Mouse (Mus musculus) MEL (cell line): ENCODE results near the gene 9430097D07Rik. TPM values are rescaled to one million over a fixed set of nuclear protein-coding genes. Genes with fewer than 3 reads are reported as not detected.
A peak's percentile ranks its signal among the peaks of the same experiment; 100 is the strongest.

ENCODE experiments used
- DNase-seq: peaks from one replicate; pipeline ENCODE4 v3.0.0; 2011; ENCODE audit warnings: low read depth, low spot score
- H3K27ac ChIP-seq: 2 replicates; pipeline ENCODE4 v1.5.1; 2012; ENCODE audit warnings: low read depth, mild to moderate bottlenecking, control low read depth, low read length, moderate library complexity; ENCODE audit not compliant: control insufficient read depth
- H3K27me3 ChIP-seq, 2 experiments: fragments of 150-350 bp in 1 of 2; sonication (generic) in 1 of 2; 2 replicates each; pipeline ENCODE4 v1.6.1; 2012; ENCODE audit warnings: low read length in 2 of 2, mild to moderate bottlenecking in 2 of 2, improper control_type of control experiment in 1 of 2, moderate library complexity in 1 of 2; ENCODE audit not compliant: insufficient read depth in 2 of 2, control insufficient read depth in 1 of 2
- H3K36me3 ChIP-seq, 2 experiments: 2 replicates each; pipeline ENCODE4 v1.6.1; 2012 to 2014; ENCODE audit warnings: low read length in 2 of 2, improper control_type of control experiment in 1 of 2, inconsistent platforms in 1 of 2, mild to moderate bottlenecking in 1 of 2; ENCODE audit not compliant: insufficient read depth in 2 of 2, control insufficient read depth in 1 of 2
- H3K4me1 ChIP-seq, 2 experiments: fragments of 150-350 bp in 1 of 2; sonication (generic) in 1 of 2; 2 replicates each; pipeline ENCODE4 v1.6.1; 2012; ENCODE audit warnings: low read length in 2 of 2, improper control_type of control experiment in 1 of 2, mild to moderate bottlenecking in 1 of 2; ENCODE audit not compliant: insufficient read depth in 2 of 2, control insufficient read depth in 1 of 2
- H3K4me3 ChIP-seq, 2 experiments: fragments of 150-350 bp in 1 of 2; sonication (generic) in 1 of 2; 2 replicates each; pipeline ENCODE4 v1.5.1; 2012; ENCODE audit warnings: low read depth in 2 of 2, low read length in 2 of 2, mild to moderate bottlenecking in 2 of 2, moderate library complexity in 2 of 2, control low read depth in 1 of 2, improper control_type of control experiment in 1 of 2; ENCODE audit not compliant: control insufficient read depth in 1 of 2, insufficient read depth in 1 of 2
- H3K79me2 ChIP-seq: 2 replicates; pipeline ENCODE4 v1.6.1; 2012; ENCODE audit warnings: mild to moderate bottlenecking, low read length, moderate library complexity; ENCODE audit not compliant: control insufficient read depth, poor library complexity, insufficient read depth
- H3K9ac ChIP-seq: 2 replicates; pipeline ENCODE4 v1.6.1; 2012; ENCODE audit warnings: low read depth, mild to moderate bottlenecking, control low read depth, low read length, moderate library complexity; ENCODE audit not compliant: control insufficient read depth, poor library complexity, severe bottlenecking
- H3K9me3 ChIP-seq: fragments of 150-350 bp; sonication (generic); replicated peaks from 2 replicates; pipeline ENCODE4 v1.6.1; 2012; ENCODE audit warnings: mild to moderate bottlenecking, low read length, improper control_type of control experiment, moderate library complexity; ENCODE audit not compliant: insufficient read depth
- CHD1 ChIP-seq: IDR thresholded peaks from 2 replicates; pipeline ENCODE4 v1.6.1; 2012; ENCODE audit warnings: low read depth, mild to moderate bottlenecking, inconsistent platforms, low read length, improper control_type of control experiment
- CHD2 ChIP-seq: IDR thresholded peaks from 2 replicates; pipeline ENCODE4 v1.6.1; 2011; ENCODE audit warnings: low read length, improper control_type of control experiment
- CTCF ChIP-seq, 3 experiments: IDR thresholded peaks in 2 of 3; conservative IDR thresholded peaks in 1 of 3; 2 replicates each; pipeline ENCODE4 v1.5.1; 2011 to 2012; ENCODE audit warnings: low read length in 3 of 3, low read depth in 2 of 3, mild to moderate bottlenecking in 2 of 3, improper control_type of control experiment in 1 of 3, inconsistent platforms in 1 of 3, mixed read lengths in 1 of 3, moderate library complexity in 1 of 3; ENCODE audit not compliant: control insufficient read depth in 1 of 3, insufficient read depth in 1 of 3, poor library complexity in 1 of 3, severe bottlenecking in 1 of 3
- HCFC1 ChIP-seq: IDR thresholded peaks from 2 replicates; pipeline ENCODE4 v1.6.1; 2012; ENCODE audit warnings: low read depth, mild to moderate bottlenecking, inconsistent platforms, low read length, improper control_type of control experiment, moderate library complexity
- JUND ChIP-seq: IDR thresholded peaks from 2 replicates; pipeline ENCODE4 v1.6.1; 2011; ENCODE audit warnings: low read depth, mild to moderate bottlenecking, improper control_type of control experiment, low read length
- KAT2A ChIP-seq: conservative IDR thresholded peaks from 2 replicates; pipeline ENCODE4 v1.6.1; 2012; ENCODE audit warnings: low read depth, low read length, improper control_type of control experiment, inconsistent platforms
- MAZ ChIP-seq: IDR thresholded peaks from 2 replicates; pipeline ENCODE4 v1.6.1; 2012; ENCODE audit warnings: low read depth, mild to moderate bottlenecking, inconsistent platforms, low read length, improper control_type of control experiment
- MYC ChIP-seq: IDR thresholded peaks from 2 replicates; pipeline ENCODE4 v1.6.1; 2011; ENCODE audit warnings: low read depth, mild to moderate bottlenecking, low read length, improper control_type of control experiment, moderate library complexity
- POLR2A ChIP-seq, 2 experiments: IDR thresholded peaks; 2 replicates each; pipeline ENCODE4 v1.6.1; 2011 to 2012; ENCODE audit warnings: low read length in 2 of 2, mild to moderate bottlenecking in 2 of 2, control low read depth in 1 of 2, improper control_type of control experiment in 1 of 2, low read depth in 1 of 2, moderate library complexity in 1 of 2; ENCODE audit not compliant: control insufficient read depth in 1 of 2, insufficient read depth in 1 of 2, poor library complexity in 1 of 2
- RAD21 ChIP-seq: IDR thresholded peaks from 2 replicates; pipeline ENCODE4 v1.6.1; 2011; ENCODE audit warnings: mild to moderate bottlenecking, low read depth, low read length, improper control_type of control experiment
- RCOR1 ChIP-seq: IDR thresholded peaks from 2 replicates; pipeline ENCODE4 v1.6.1; 2012; ENCODE audit warnings: low read depth, mild to moderate bottlenecking, inconsistent platforms, low read length, improper control_type of control experiment
- SMC3 ChIP-seq: IDR thresholded peaks from 2 replicates; pipeline ENCODE4 v1.6.1; 2011; ENCODE audit warnings: low read depth, low read length, improper control_type of control experiment
- TBP ChIP-seq: IDR thresholded peaks from 2 replicates; pipeline ENCODE4 v1.8.0; 2011; ENCODE audit warnings: low read depth, low read length, improper control_type of control experiment
- UBTF ChIP-seq: IDR thresholded peaks from 2 replicates; pipeline ENCODE4 v1.6.1; 2012; ENCODE audit warnings: low read depth, mild to moderate bottlenecking, inconsistent platforms, low read length, improper control_type of control experiment, moderate library complexity, borderline replicate concordance; ENCODE audit not compliant: insufficient read depth
- USF1 ChIP-seq: IDR thresholded peaks from 2 replicates; pipeline ENCODE4 v1.6.1; 2014; ENCODE audit warnings: low read depth, mild to moderate bottlenecking, inconsistent platforms, low read length, improper control_type of control experiment, moderate library complexity
- ZC3H11A ChIP-seq: IDR thresholded peaks from 2 replicates; pipeline ENCODE4 v1.6.1; 2012; ENCODE audit warnings: low read depth, mild to moderate bottlenecking, inconsistent platforms, low read length, improper control_type of control experiment
- ZKSCAN1 ChIP-seq: IDR thresholded peaks from 2 replicates; pipeline ENCODE4 v1.6.1; 2012; ENCODE audit warnings: low read depth, mild to moderate bottlenecking, inconsistent platforms, low read length, improper control_type of control experiment, moderate library complexity
- polyA plus RNA-seq, 2 experiments: library from polyadenylated mRNA; stranded (reverse) in 1 of 2; unstranded in 1 of 2; fragments of >175 nt in 1 of 2; fragments of >200 nt in 1 of 2; gene quantifications; 2 replicates each; pipeline versions ENCODE4 v1.2.1 to v1.2.4; 2012; ENCODE audit warnings: low replicate concordance in 2 of 2, low read depth in 1 of 2; ENCODE audit not compliant: insufficient read length in 2 of 2, insufficient read depth in 1 of 2, missing spikeins in 1 of 2
- total RNA-seq: library from RNA; depleted of rRNA; stranded (reverse); fragments of 300-350 nt; gene quantifications from 2 replicates; pipeline ENCODE4 v1.2.3, GENCODE M21; 2012

The 9430097D07Rik gene
- total and polyA plus RNA-seq, 3 experiments: 0.11 to 0.12 TPM; not detected in 1

DNA sequence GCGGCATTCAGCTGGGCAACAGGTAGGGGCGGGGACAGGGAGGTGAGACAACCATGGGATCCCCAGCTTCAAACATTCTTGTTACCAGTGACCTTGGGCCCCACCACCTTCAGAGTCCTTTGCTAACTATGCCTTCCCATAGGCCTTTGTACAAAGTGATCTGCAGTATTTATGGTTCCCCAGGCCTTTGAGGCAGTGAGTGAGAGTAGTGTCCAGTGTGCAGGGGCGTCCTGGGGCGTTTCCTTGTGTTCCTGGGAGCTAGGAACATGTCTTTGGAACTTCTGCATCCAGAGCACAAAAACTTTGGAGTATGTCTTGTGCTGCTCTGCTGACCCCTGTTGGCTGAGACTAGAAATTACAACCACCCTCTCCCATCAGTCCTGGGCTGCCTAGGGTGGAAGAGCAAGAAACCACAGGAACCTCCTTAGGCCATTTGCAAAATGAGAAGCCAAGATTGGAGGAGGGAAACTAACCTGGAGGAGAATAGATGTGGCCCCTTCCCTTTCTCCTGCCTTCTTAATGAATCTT, 8.9 kb downstream of the 9430097D07Rik start:
- no peak overlapping the region for H3K4me3 ChIP-seq
- H3K27ac ChIP-seq: no peak overlapping the region
- no peaks in the 10 kb centered on the region for H3K27me3 ChIP-seq
- peaks cover 0 to 2% of the 10 kb centered on the region in 2 experiments; a peak in 1 of 4 replicates for H3K36me3 ChIP-seq
- no peak overlapping the region for H3K9ac ChIP-seq
- TF ChIP-seq UBTF (no peak), MAZ (no peak), HCFC1 (no peak), CHD2 (no peak), MYC (no peak), SMC3 (peak; percentile 89), ZC3H11A (peak; percentile 94), CTCF (IDR thresholded peaks at IDR 0.05 in 2 of 3, conservative IDR thresholded peaks at IDR 0.05 in 1 of 3; ENCODE audit: control insufficient read depth in 1 of 3, insufficient read depth in 1 of 3, low read depth in 2 of 3, low read length in 3 of 3, poor library complexity in 1 of 3, severe bottlenecking in 1 of 3) (peak; percentile 77 to 98 (median 94)), RAD21 (peak; percentile 98)
- H3K79me2 ChIP-seq: peaks cover 9% of the 10 kb centered on the region
- no peaks in the 10 kb centered on the region for H3K9me3 ChIP-seq
- H3K4me1 ChIP-seq: peaks cover under 1 to 3% of the 10 kb centered on the region in 2 experiments; a peak in 2 of 4 replicates
- DNase-seq: peak; percentile 84

DNA sequence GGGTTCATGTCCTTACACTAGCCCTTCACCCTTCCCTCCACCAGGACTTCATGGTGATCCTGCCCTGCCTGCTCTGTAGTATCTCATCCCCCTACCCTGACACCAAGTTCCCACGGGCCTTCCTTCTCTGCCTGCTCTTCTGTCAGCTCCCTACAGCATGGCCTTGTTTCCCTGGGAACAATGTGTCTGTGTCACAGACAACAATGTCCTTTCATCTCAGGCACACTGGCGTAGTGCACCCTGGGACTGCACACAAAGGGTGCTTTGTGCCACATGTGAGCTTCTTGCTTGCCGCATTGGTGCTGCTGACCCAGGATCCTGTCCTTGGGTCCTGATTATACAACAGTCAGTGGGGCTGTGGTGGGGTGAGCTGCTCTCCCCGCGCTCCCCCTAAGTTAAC, 15.9 kb downstream of the 9430097D07Rik start:
- Histone ChIP-seq H3K9me3 (no peaks in the 10 kb centered on the region), H3K4me1 (peaks cover 2 to 10% of the 10 kb centered on the region in 2 experiments; a peak in 3 of 4 replicates), H3K36me3 (peaks cover 0 to 2% of the 10 kb centered on the region in 2 experiments; a peak in 1 of 4 replicates), H3K9ac (no peak overlapping the region), H3K4me3 (no peak overlapping the region), H3K79me2 (no peaks in the 10 kb centered on the region), H3K27ac (no peak overlapping the region), H3K27me3 (no peaks in the 10 kb centered on the region)
- DNase-seq: no peak
- TF ChIP-seq POLR2A (IDR thresholded peaks at IDR 0.05; ENCODE audit: control insufficient read depth in 1 of 2, insufficient read depth in 1 of 2, low read depth in 1 of 2, low read length in 2 of 2, poor library complexity in 1 of 2) (no peak), RCOR1 (no peak), SMC3 (no peak), CTCF (IDR thresholded peaks at IDR 0.05 in 2 of 3, conservative IDR thresholded peaks at IDR 0.05 in 1 of 3; ENCODE audit: control insufficient read depth in 1 of 3, insufficient read depth in 1 of 3, low read depth in 2 of 3, low read length in 3 of 3, poor library complexity in 1 of 3, severe bottlenecking in 1 of 3) (no peak), USF1 (no peak), MYC (no peak), ZKSCAN1 (no peak), CHD1 (no peak), CHD2 (no peak), JUND (no peak), KAT2A (no peak), TBP (no peak), RAD21 (no peak)
